Mouse (Mus musculus) gastrocnemius, postnatal 4 days (tissue): ENCODE results near the gene Timm13. TPM values are rescaled to one million over a fixed set of nuclear protein-coding genes. Genes with fewer than 3 reads are reported as not detected.
A peak's percentile ranks its signal among the peaks of the same experiment; 100 is the strongest.

Experiments used
- DNase-seq, 2 experiments: peaks; one replicate each; pipeline ENCODE4 v3.0.0; 2021 to 2022; ENCODE audit warnings: low spot score in 2 of 2, mixed read lengths in 2 of 2
- total RNA-seq, 2 experiments: library from RNA; stranded (reverse); gene quantifications; 2 replicates each; pipeline ENCODE4 v1.2.3; 2021

The Timm13 gene
- total RNA-seq, 2 experiments from 2014 or later, result 120 to 134 TPM

DNA sequence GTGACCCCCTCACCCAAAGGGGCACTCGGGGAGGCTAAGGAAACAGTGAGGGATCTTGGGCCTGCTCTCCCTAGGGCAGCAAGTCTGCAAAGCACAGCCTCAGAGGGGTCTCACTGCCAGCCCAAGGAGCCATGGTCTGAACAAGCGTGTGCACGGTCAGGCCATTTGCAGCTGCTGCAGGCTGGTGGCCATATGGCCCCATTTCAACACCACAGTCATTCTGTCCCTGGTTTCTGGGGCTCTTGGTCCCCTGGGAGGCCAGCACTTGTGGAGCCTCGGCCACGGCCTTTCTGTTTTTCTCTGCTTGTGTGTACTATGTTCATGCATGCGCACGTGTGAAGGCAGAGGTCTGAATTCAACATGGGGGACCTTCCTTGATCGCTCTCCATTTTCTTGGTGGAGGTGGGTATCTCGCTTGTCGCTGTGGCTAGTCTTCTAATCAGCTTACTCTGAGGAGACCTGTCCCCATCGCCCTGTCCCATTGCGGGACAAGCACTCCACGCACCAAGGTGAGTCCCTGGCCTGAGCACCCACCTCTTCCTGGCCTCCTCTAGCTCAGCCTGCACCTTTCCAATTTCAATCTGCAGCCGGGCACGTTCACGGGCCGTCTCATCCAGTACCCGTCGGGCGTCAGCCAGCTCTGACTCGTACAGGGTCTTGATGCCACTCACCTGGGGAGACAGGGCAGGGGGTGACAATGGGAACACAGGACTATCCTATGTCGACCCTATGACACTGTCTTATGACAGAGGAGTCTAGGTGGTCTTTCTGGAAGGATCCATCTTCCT lies 8.8 kb upstream of the Timm13 start:
- peak in 1 of 2 experiments; percentile 57 for DNase-seq

GRCm38 (mm10) chr10:80904709-80905108 lies 3.9 kb upstream of the Timm13 start:
- DNase-seq, result no peak

GRCm38 (mm10) chr10:80904004-80904693 lies 3.4 kb upstream of the Timm13 start:
- no peak for DNase-seq

DNA sequence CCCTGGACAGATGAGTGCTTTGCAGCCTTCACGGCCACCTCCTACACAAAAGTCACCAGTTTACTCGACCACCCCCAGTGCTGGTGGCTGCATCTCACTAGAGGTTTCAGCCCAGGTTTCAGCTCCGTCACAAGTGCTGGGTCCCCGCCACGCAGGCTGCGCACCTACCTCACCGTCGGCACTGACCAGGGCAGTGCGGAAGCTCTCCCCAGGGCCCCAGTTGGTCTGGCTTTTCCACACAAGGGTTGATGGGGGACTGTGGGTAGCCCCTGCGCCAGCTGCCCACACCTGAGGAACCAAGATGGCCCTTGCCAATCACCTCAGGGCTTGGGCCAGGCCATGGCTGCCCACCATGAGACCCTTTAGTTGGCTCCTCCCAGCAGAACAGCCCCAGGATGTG lies 2.5 kb upstream of the Timm13 start:
- no peak for DNase-seq

DNA sequence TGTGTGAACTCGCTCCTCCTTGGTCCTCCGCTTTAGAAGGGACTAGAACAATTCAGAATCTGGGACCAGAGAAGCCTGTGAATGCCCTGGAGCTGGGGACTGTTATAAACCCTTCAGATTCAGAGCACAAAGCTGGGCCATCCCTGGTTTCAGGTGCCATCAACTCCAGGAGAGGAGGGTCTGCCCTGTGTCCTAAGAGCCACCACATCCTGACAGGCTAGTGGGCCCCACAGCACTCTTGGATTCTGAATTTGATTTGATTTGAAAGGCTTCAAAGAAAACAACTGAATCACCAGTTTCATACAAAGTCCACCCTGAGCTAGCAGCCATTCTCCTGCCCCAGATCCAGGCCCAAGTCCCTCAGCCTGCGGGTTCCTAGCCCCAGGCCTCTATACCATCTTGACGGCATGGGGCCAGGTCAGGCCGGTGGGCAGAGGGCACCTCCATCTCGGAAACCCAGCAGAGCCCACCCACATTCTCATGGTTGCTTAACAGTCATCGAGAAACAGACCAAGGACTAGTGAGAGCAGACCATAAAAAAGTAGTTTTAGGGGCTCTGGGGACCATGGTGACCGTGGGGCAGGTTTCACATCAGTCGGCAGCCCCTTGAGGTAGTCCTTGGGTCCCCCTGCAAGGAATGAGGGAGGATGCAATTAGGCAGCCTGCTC lies 1.6 kb upstream of the Timm13 start:
- no peak for DNase-seq

GRCm38 (mm10) chr10:80901409-80902272 lies 872 bp upstream of the Timm13 start:
- DNase-seq, result no peak

GRCm38 (mm10) chr10:80899591-80900317 lies 1.0 kb downstream of the Timm13 start:
- DNase-seq, result no peak

DNA sequence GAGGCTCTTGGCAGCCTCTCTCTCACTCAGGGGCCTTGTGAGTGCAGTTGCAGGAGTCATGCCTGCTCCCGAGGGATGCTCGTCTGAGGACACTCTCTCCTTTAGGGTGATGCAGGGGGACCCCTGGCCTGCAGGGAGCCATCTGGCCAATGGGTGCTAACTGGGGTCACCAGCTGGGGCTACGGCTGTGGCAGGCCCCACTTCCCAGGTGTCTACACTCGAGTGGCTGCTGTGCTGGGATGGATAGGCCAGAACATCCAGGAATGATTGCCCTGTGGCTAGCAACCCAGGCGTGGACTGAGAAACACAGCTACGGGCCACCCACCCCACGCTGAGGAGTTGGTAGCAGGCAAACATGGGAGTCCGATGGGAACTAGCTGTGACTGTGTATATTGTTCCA lies 1.7 kb downstream of the Timm13 start:
- no peak for DNase-seq

DNA sequence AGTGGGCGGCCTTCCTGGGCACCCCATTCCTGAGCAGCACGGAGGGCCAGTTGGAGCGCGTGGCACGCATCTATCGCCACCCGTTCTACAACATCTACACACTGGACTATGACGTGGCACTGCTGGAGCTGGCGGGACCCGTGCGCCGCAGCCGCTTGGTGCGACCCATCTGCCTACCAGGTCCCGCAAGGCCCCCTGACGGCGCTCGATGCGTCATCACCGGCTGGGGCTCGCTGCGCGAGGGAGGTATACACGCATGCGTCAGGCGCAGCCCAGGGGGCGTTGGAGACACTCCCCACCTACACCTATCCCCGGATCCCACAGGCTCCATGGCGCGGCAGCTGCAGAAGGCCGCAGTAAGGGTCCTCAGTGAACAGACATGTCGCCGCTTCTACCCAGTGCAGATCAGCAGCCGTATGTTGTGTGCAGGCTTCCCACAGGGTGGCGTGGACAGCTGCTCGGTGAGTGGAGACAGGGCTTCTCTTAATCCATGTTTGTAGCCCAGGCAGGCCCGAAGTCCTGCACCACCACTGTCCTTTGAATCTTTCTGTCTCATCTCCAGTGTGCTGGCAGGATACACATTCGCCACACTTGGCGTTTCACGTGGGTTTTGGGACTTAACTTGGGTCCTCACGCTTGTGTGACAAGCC lies 2.8 kb downstream of the Timm13 start:
- DNase-seq, result no peak

DNA sequence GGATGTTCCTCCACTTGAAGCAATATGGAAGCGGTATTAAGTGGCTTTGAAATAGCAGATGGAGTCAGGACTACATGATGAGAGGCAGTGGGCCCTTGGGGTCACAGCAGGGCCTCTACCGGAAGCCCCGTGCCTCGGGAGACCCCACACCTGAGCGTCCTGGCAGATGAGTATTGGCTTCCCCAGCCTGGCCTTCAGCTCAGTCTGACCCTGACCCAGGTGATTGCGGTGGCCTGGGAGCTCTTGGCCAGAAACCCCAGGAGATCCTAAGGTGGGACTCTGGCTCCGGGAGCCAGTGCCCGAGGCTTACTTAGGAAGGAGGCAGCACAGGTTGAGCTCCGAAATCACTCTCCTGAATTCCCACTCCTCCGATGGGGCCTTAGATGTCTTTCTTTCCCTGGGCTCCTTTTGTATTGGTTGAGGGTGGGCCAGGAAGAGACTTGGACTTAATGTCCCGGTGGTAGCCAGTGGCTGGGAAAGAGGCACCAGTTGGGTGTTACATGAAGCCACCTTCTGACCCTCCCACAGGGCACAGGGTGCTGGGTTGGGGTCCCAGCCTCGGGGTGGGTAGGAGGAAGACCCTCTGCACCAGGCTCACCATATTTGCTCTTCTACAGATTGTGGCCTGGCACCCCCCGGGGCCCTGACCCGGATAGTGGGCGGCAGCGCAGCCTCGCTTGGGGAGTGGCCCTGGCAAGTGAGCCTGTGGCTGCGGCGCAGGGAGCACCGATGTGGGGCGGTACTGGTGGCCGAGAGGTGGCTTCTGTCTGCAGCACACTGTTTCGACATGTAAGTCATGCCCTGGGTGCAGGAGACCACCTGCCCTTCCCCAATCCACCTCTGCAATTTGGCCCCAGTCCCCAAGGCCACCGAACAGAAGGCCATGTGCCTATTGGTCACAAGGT lies 3.9 kb downstream of the Timm13 start:
- no peak for DNase-seq

DNA sequence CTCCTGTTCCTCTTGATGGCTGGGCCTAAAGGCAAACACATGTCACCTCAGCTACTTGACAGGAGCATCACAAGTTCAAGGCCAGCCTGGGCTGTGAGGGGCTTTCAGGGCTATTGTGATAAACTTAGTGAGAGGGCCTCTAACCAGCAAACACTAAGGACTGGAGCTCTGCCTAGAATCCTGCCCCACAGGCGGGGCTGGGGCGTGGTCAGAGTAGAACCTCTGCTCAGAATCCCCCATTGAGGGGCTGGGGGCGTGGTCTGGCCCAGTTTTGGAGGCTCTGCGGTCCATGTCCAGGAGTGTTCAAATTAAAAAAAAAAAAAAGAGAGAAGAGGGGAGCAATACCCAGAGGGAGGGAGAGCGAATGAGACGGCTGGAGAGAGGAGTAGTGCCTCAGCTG lies 5.1 kb downstream of the Timm13 start:
- no peak for DNase-seq

DNA sequence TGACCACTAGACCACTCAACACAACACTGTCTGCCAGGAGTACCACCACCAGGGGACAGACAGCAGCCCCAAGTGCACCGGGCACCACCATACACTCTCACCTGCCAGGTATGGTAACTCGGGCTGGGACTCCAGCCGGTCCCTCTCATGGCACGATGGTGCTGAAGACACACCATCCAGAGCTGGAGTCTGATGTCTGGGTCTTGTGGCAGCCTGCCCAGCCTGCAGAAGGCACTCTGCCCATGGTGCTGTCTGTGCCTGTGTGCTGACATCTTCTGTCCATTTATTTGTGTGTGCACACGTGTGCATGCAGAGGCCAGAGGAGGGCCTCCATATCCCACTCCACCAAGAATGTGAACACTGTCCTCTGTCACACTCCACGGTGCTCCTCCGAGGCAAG lies 5.7 kb downstream of the Timm13 start:
- DNase-seq, result no peak

- no peak for DNase-seq
Observed at GRCm38 (mm10) chr10:80887181-80887580, 13.6 kb downstream of the Timm13 start.

GRCm38 (mm10) chr10:80881301-80881700 lies 19.5 kb downstream of the Timm13 start:
- peak; percentile 68 to 69 for DNase-seq

DNA sequence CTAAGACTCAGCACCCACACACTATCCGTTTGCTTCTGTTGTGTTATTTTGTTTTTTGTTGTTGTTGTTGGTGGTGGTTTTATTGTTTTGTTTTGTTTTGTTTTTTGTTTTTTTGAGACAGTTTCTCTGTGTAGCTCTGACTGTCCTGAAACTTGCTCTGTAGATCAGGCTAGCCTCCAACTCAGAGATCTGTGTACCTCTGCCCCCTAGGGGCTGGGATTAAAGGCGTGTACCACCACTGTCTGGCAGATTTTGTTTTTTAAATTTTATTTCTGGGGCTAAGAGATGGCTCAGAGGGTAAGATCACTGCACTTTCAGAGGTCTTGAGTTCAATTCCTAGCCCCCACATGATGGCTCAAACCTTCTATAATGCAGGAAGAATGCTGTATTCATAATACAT lies 19.9 kb downstream of the Timm13 start:
- no peak for DNase-seq

- peak in 1 of 2 experiments; percentile 63 for DNase-seq
Observed at GRCm38 (mm10) chr10:80880131-80880641, 20.6 kb downstream of the Timm13 start.

DNA sequence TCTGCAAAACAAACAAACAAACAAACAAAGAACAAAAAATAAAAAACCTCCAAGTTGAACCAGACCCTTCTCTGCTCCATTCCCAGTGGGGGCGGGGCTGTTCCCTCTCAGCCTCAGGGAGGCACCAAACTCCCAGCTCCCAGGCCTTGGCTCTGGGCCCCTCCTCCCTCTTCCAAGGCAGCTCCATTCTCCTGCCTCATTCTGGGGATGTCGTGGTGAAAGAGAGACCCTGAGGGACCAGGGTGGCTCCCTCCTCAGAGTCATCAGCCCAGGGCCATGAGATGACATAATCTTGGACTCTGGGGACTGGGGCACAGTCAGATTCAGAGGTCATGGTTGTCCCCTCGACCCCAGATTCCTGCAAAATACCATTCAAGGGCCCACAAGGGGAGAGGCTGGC lies 24.2 kb downstream of the Timm13 start:
- no peak for DNase-seq

- DNase-seq, result no peak
Observed at GRCm38 (mm10) chr10:80876028-80876427, 24.7 kb downstream of the Timm13 start.

- no peak for DNase-seq
Observed at GRCm38 (mm10) chr10:80874035-80874434, 26.7 kb downstream of the Timm13 start.
